Mouse (Mus musculus) heart, embryonic 10.5 days (tissue): ENCODE measurements around the gene AL607142.1. TPM values are rescaled to one million over a fixed set of nuclear protein-coding genes. Genes with fewer than 3 reads are reported as not detected.

Experiments
- DNase-seq: peaks from one replicate; pipeline ENCODE4 v3.0.0-alpha.2; 2017; ENCODE audit warnings: low spot score
- H3K27ac ChIP-seq: fragments of 300-500 bp; sonication (generic); 2 replicates; pipeline ENCODE4 v1.5.1; 2016; ENCODE audit warnings: mild to moderate bottlenecking
- H3K27me3 ChIP-seq: fragments of 300-500 bp; sonication (generic); 2 replicates; pipeline ENCODE4 v1.6.1; 2016; ENCODE audit warnings: mild to moderate bottlenecking; ENCODE audit not compliant: poor library complexity, insufficient read depth, severe bottlenecking
- H3K36me3 ChIP-seq: fragments of 300-500 bp; sonication (generic); 2 replicates; pipeline ENCODE4 v1.6.1; 2016; ENCODE audit warnings: mild to moderate bottlenecking, moderate library complexity
- H3K4me1 ChIP-seq: fragments of 300-500 bp; sonication (generic); 2 replicates; pipeline ENCODE4 v1.6.1; 2016; ENCODE audit warnings: mild to moderate bottlenecking
- H3K4me3 ChIP-seq: fragments of 300-500 bp; sonication (generic); 2 replicates; pipeline ENCODE4 v1.5.1; 2016; ENCODE audit warnings: mild to moderate bottlenecking, moderate library complexity
- H3K9me3 ChIP-seq: fragments of 300-500 bp; sonication (generic); 2 replicates; pipeline ENCODE4 v1.6.1; 2016; ENCODE audit warnings: mild to moderate bottlenecking, moderate library complexity
- WGBS: fragments of 180-500 bp; shearing (Covaris S2); methylation state at CpG from one replicate; pipeline ENCODE4 v1.1.7; 2016; 5-methylcytosine and 5-hydroxymethylcytosine counted together
- polyA plus RNA-seq: library from polyadenylated mRNA; unstranded; fragments of >200 nt; fragmentation: Nextera tagmentation; extraction: Ambion mirVana; gene quantifications from 2 replicates; pipeline ENCODE4 v1.2.1, GENCODE M21; 2016

AL607142.1 gene
- polyA plus RNA-seq, 1 experiment from 2014 or later = not detected

GRCm38 (mm10) chr4:120126047-120126446 lies 61.3 kb downstream of the AL607142.1 start:
- DNase-seq = no peak
- no peaks in the 10 kb centered on the region for H3K9me3 ChIP-seq
- 83% methylated on average over 6 of the region's 6 CpGs for WGBS
- no peak overlapping the region for H3K27ac ChIP-seq
- peaks cover 9% of the 10 kb centered on the region; the same call in 1 of the 2 replicates for H3K4me1 ChIP-seq
- H3K4me3 ChIP-seq = no peak overlapping the region
- H3K27me3 ChIP-seq = peaks cover 19% of the 10 kb centered on the region
- H3K36me3 ChIP-seq = no peaks in the 10 kb centered on the region

- no peak for DNase-seq
- no peaks in the 10 kb centered on the region for H3K36me3 ChIP-seq
- no peak overlapping the region for H3K4me3 ChIP-seq
- peaks cover 13% of the 10 kb centered on the region; the same call in 1 of the 2 replicates for H3K4me1 ChIP-seq
- H3K27me3 ChIP-seq = peaks cover 22% of the 10 kb centered on the region
- WGBS = 80% methylated on average over 3 of the region's 3 CpGs
- H3K9me3 ChIP-seq = no peaks in the 10 kb centered on the region
- no peak overlapping the region for H3K27ac ChIP-seq
Measured at GRCm38 (mm10) chr4:120127333-120127732, 62.5 kb downstream of the AL607142.1 start.

- H3K9me3 ChIP-seq = no peaks in the 10 kb centered on the region
- H3K4me3 ChIP-seq = no peak overlapping the region
- 0 out of 2 replicates have a peak overlapping the region, but pooled peaks have one; percentile 16 for H3K27ac ChIP-seq
- peaks cover 13% of the 10 kb centered on the region; the same call in 1 of the 2 replicates for H3K4me1 ChIP-seq
- no peaks in the 10 kb centered on the region for H3K36me3 ChIP-seq
- peaks cover 26% of the 10 kb centered on the region for H3K27me3 ChIP-seq
- no peak for DNase-seq
- WGBS = 74% methylated on average over 4 of the region's 4 CpGs
Measured at GRCm38 (mm10) chr4:120128033-120128432, 63.2 kb downstream of the AL607142.1 start.

GRCm38 (mm10) chr4:120129233-120129885 lies 64.6 kb downstream of the AL607142.1 start:
- Histone ChIP-seq H3K4me1 (peaks cover 13% of the 10 kb centered on the region; the same call in 1 of the 2 replicates), H3K9me3 (no peaks in the 10 kb centered on the region), H3K4me3 (no peak overlapping the region), H3K27me3 (peaks cover 32% of the 10 kb centered on the region), H3K27ac (no peak overlapping the region), H3K36me3 (no peaks in the 10 kb centered on the region)
- WGBS = 38% methylated on average over 4 of the region's 4 CpGs
- no peak for DNase-seq

- DNase-seq = no peak
- H3K27ac ChIP-seq = no peak overlapping the region
- peaks cover 8% of the 10 kb centered on the region; the same call in 1 of the 2 replicates for H3K4me1 ChIP-seq
- H3K9me3 ChIP-seq = no peaks in the 10 kb centered on the region
- 79% methylated on average over 4 of the region's 4 CpGs for WGBS
- H3K4me3 ChIP-seq = no peak overlapping the region
- no peaks in the 10 kb centered on the region for H3K36me3 ChIP-seq
- H3K27me3 ChIP-seq = peaks cover 27% of the 10 kb centered on the region
Measured at GRCm38 (mm10) chr4:120130926-120131325, 66.1 kb downstream of the AL607142.1 start.

GRCm38 (mm10) chr4:120131441-120132220 lies 66.8 kb downstream of the AL607142.1 start:
- H3K27me3 ChIP-seq = peaks cover 27% of the 10 kb centered on the region
- no peak for DNase-seq
- WGBS = 74% methylated on average over 24 of the region's 24 CpGs
- H3K36me3 ChIP-seq = no peaks in the 10 kb centered on the region
- peaks cover 8% of the 10 kb centered on the region; the same call in 1 of the 2 replicates for H3K4me1 ChIP-seq
- no peak overlapping the region for H3K27ac ChIP-seq
- no peaks in the 10 kb centered on the region for H3K9me3 ChIP-seq
- H3K4me3 ChIP-seq = no peak overlapping the region

GRCm38 (mm10) chr4:120134223-120134622 lies 69.4 kb downstream of the AL607142.1 start:
- peaks cover 27% of the 10 kb centered on the region; the same call in 1 of the 2 replicates for H3K27me3 ChIP-seq
- WGBS = 78% methylated on average over 6 of the region's 6 CpGs
- no peak overlapping the region for H3K4me3 ChIP-seq
- 0 out of 2 replicates have a peak overlapping the region, but pooled peaks have one; percentile 42 for H3K27ac ChIP-seq
- H3K36me3 ChIP-seq = no peaks in the 10 kb centered on the region
- no peaks in the 10 kb centered on the region for H3K9me3 ChIP-seq
- H3K4me1 ChIP-seq = peaks cover 4% of the 10 kb centered on the region; the same call in 1 of the 2 replicates
- DNase-seq = no peak

- H3K4me3 ChIP-seq = no peak overlapping the region
- H3K9me3 ChIP-seq = no peaks in the 10 kb centered on the region
- H3K4me1 ChIP-seq = peaks cover 27% of the 10 kb centered on the region
- no peaks in the 10 kb centered on the region for H3K27me3 ChIP-seq
- H3K36me3 ChIP-seq = no peaks in the 10 kb centered on the region
- 0 out of 2 replicates have a peak overlapping the region, but pooled peaks have one; percentile 22 for H3K27ac ChIP-seq
- 43% methylated on average over 1 of the region's 1 CpGs for WGBS
- DNase-seq = no peak
Measured at GRCm38 (mm10) chr4:120141810-120142209, 77.0 kb downstream of the AL607142.1 start.

- no peaks in the 10 kb centered on the region for H3K9me3 ChIP-seq
- H3K4me3 ChIP-seq = no peak overlapping the region
- no peak overlapping the region for H3K27ac ChIP-seq
- H3K36me3 ChIP-seq = no peaks in the 10 kb centered on the region
- 79% methylated on average over 9 of the region's 9 CpGs for WGBS
- H3K4me1 ChIP-seq = peaks cover 29% of the 10 kb centered on the region
- no peak for DNase-seq
- peaks cover 5% of the 10 kb centered on the region for H3K27me3 ChIP-seq
Measured at GRCm38 (mm10) chr4:120142905-120143304, 78.1 kb downstream of the AL607142.1 start.

Other genes starting within 250 kb of the AL607142.1 start
- 0.46 and 0.60 TPM in 2 replicates for gene Edn2, start 96.2 kb downstream of the AL607142.1 start, polyA plus RNA-seq
- 0.07 and 0.20 TPM in 2 replicates for gene Foxo6, start 222.4 kb downstream of the AL607142.1 start, polyA plus RNA-seq